Comparison of ENCODE assay signal across 1 mouse cellular context in the genomic region with DNA sequence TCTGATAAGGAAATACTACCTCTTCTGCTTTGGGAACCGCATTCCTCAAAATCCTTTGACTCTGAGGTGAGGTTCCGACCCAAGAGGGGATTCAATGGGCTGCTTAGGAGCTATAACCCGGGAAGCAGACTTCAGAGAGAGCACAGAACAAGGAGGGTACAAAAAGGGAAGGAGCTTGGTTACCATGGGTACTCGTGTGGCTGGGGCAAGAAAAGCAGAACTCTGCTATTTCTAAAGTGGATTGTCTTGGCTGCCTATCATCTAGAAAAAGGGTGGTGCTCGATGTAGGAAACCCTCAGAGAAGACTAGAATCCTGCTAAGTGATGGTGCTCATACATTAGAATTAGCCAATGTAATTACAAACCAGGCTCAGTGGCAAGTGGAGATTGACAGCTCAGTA.
TF ChIP-seq lines count a peak whose summit lies in the region.

No protein-coding gene starts in this region.

TF ChIP-seq in CH12.LX, 34 proteins besides CTCF, POLR2A, EP300 and RAD21 (continued from another document):
- no peak for TF ChIP-seq ELF1 (IDR thresholded peaks at IDR 0.05; ENCODE audit: low read depth, low read length)
- no peak for TF ChIP-seq USF2 (conservative IDR thresholded peaks at IDR 0.05; ENCODE audit: low read depth, low read length)
- TF ChIP-seq ETS1 (conservative IDR thresholded peaks at IDR 0.05; ENCODE audit: low read depth, low read length): no peak
- TF ChIP-seq ZNF384 (IDR thresholded peaks at IDR 0.05; ENCODE audit: low read depth, low read length): no peak
- no peak for TF ChIP-seq POLR2AphosphoS2 (IDR thresholded peaks at IDR 0.05; ENCODE audit: low read depth, low read length)
- no peak for TF ChIP-seq JUND (conservative IDR thresholded peaks at IDR 0.05; ENCODE audit: low read depth, low read length)
- no peak for TF ChIP-seq NELFE (IDR thresholded peaks at IDR 0.05; ENCODE audit: low read depth, low read length)
- no peak for TF ChIP-seq ZMIZ1 (IDR thresholded peaks at IDR 0.05; ENCODE audit: low read depth, low read length)
- no peak for TF ChIP-seq TBP (conservative IDR thresholded peaks at IDR 0.05; ENCODE audit: low read depth, low read length)
- TF ChIP-seq BHLHE40 (IDR thresholded peaks at IDR 0.05; ENCODE audit: low read depth, low read length): no peak
